Mouse (Mus musculus) hindbrain, embryonic 11.5 days (tissue): ENCODE data around the gene Armc6. TPM values are rescaled to one million over a fixed set of nuclear protein-coding genes. Genes with fewer than 3 reads are reported as not detected.

ENCODE experiments used
- ATAC-seq: fragments of 200-750 bp; cut with Nextera tagmentation; 2 replicates; pipeline ENCODE4 v1.8.0; 2017; ENCODE audit warnings: mild to moderate bottlenecking, moderate TSS enrichment, moderate library complexity; ENCODE audit not compliant: low FRiP score
- DNase-seq: peaks from one replicate; pipeline ENCODE4 v3.0.0-alpha.2; 2015; ENCODE audit warnings: low spot score
- H3K27ac ChIP-seq: fragments of 300-500 bp; sonication (generic); 2 replicates; pipeline ENCODE4 v1.5.1; 2014; ENCODE audit warnings: mild to moderate bottlenecking, low read depth, low read length
- H3K27me3 ChIP-seq: fragments of 300-500 bp; sonication (generic); 2 replicates; pipeline ENCODE4 v1.6.1; 2014; ENCODE audit warnings: mild to moderate bottlenecking, low read length, moderate library complexity, mixed read lengths; ENCODE audit not compliant: control insufficient read depth, insufficient read depth
- H3K36me3 ChIP-seq: fragments of 300-500 bp; sonication (generic); 2 replicates; pipeline ENCODE4 v1.6.1; 2014; ENCODE audit warnings: mild to moderate bottlenecking, low read length, moderate library complexity, mixed read lengths; ENCODE audit not compliant: control insufficient read depth, insufficient read depth
- H3K4me1 ChIP-seq: fragments of 300-500 bp; sonication (generic); replicated peaks from 2 replicates; pipeline ENCODE4 v1.6.1; 2014; ENCODE audit warnings: low read length, mixed read lengths; ENCODE audit not compliant: control insufficient read depth, insufficient read depth
- H3K4me2 ChIP-seq: fragments of 300-500 bp; sonication (generic); replicated peaks from 2 replicates; pipeline ENCODE4 v1.6.1; 2014; ENCODE audit warnings: mild to moderate bottlenecking, low read depth, low read length
- H3K4me3 ChIP-seq: fragments of 300-500 bp; sonication (generic); 2 replicates; pipeline ENCODE4 v1.5.1; 2014; ENCODE audit warnings: low read depth, low read length
- H3K9ac ChIP-seq: fragments of 300-500 bp; sonication (generic); 2 replicates; pipeline ENCODE4 v1.6.1; 2014; ENCODE audit warnings: low read depth, low read length
- H3K9me3 ChIP-seq: fragments of 300-500 bp; sonication (generic); 2 replicates; pipeline ENCODE4 v1.6.1; 2016; ENCODE audit warnings: low read length; ENCODE audit not compliant: control insufficient read depth
- WGBS: fragments of 180-500 bp; shearing (Covaris S2); extraction: QIAGEN DNeasy Blood & Tissue Kit; methylation state at CpG from one replicate; pipeline ENCODE4 v1.1.7; 2014; 5-methylcytosine and 5-hydroxymethylcytosine counted together
- polyA plus RNA-seq: library from polyadenylated mRNA; unstranded; fragments of >200 nt; fragmentation: Nextera tagmentation; extraction: Ambion mirVana; gene quantifications from 2 replicates; pipeline ENCODE4 v1.2.1, GENCODE M21; 2014

Gene Armc6
- polyA plus RNA-seq, 1 experiment from 2014 or later = 37.5 TPM

DNA sequence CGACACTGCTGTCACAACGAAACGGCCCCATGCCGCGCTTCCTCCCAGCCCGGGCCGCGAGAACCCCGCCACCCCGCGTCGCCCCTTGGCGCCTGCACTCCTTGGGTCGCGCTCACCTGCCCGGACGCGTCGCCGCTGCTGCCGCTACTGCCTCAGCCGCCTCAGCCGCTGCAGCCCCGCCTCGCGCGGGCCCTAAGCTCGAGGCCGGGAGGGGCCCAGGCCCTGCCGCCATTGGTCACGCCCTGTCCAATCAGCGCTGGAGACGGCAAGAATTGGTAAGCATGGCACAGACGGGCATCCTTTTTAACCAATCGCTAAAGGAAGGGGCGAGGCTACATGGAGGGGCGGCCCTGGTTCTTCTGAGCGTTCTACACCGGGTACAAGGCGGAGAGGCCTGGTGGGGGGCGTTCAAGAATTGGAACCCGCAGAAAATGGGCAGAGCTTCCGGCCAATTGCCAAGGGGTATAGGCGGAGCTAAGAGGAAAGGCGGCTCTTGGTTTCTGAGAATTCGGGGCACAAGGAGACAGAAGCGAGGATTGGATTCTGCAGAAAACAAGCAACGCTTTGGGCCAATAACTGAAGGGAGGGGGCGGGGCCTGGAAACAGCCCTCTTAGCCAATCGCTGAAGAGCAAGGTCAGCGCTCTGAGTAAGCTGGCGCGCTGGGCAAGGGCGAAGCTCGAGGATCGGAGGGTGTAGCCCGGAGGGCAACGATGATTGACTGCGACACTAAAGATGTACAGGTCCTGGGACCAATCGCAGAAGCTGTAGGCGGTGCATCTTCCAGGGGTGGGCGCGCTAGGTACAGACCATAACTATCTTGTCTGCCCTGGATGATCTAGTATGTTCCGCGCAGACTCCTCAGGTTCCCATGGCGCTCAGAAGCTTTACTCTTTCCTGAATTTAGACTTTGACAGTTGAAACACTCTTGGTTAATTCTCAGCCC is 21.9 kb downstream of the Armc6 start, which contains the start of gene Slc25a42:
Gene Slc25a42, minus strand, starts transcription at position 194 of the 944 bp plus-strand sequence.
- peak; percentile 96 for DNase-seq
- Histone ChIP-seq H3K9ac (peak within 1 kb of the TSS; percentile 58), H3K27ac (peak within 1 kb of the TSS; percentile 62; the same call in 1 of the 2 replicates), H3K4me1 (no peaks in the 10 kb centered on the region), H3K27me3 (0 out of 2 replicates have a peak, but pooled peaks cover 3% of the 10 kb centered on the region), H3K36me3 (no peaks in the 10 kb centered on the region), H3K4me2 (peak within 1 kb of the TSS; percentile 99), H3K4me3 (peak within 1 kb of the TSS; percentile 63), H3K9me3 (no peaks in the 10 kb centered on the region)
- under 1% methylated on average over 63 of the region's 66 CpGs for WGBS
- ATAC-seq = peak; percentile 99

DNA sequence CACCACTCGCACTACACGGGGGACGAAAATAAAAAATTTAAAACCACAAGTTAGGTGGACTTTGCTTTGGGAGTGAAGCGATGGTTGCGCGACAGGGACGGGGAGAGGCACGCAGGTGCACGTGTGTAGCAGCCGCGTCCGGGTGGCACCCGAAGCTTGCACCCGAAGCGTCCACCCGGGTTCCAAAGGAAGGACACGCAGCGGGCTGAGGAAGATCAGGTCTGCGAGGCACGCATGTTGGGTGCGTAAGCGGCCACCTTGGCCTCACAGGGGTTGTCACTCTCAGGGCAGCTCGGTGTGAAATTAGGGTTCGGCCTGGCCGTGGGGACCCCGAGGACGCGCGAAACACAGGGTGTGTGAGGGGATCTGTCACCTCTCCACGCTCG is 22.5 kb downstream of the Armc6 start:
- Histone ChIP-seq H3K27ac (0 out of 2 replicates have a peak overlapping the region, but pooled peaks have one; percentile 62), H3K27me3 (0 out of 2 replicates have a peak, but pooled peaks cover 3% of the 10 kb centered on the region), H3K4me1 (no peaks in the 10 kb centered on the region), H3K36me3 (no peaks in the 10 kb centered on the region), H3K4me2 (peak overlapping the region; percentile 99), H3K9ac (peak overlapping the region; percentile 58), H3K4me3 (peak overlapping the region; percentile 63), H3K9me3 (no peaks in the 10 kb centered on the region)
- ATAC-seq (no peak; the same call in 1 of the 2 replicates), DNase-seq (no peak)
- WGBS = 3% methylated on average over 31 of the region's 31 CpGs

DNA sequence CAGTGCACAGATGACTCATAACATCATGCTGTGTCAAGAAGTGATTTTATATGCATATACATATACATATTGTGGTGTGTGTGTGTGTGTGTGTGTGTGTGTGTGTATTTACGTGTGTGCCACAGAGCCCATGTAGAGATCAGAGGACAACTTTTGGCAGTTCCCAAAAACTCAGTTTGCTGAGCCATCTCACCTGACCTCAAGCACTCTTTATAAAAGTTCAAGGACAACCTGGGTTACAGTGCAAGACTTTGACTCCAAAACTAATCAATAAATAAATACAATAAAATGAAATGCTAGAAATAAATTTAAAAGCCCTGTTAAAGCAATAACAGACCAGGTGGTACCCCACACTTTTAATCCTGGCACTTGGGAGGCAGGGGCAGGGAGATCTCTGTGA is 23.0 kb downstream of the Armc6 start:
- 0 out of 2 replicates have a peak, but pooled peaks cover 3% of the 10 kb centered on the region for H3K27me3 ChIP-seq
- WGBS = 94% methylated on average over 1 of the region's 1 CpGs
- H3K36me3 ChIP-seq = no peaks in the 10 kb centered on the region
- no peak for ATAC-seq
- no peak for DNase-seq
- no peak overlapping the region for H3K27ac ChIP-seq
- no peaks in the 10 kb centered on the region for H3K4me1 ChIP-seq
- H3K9ac ChIP-seq = peak overlapping the region; percentile 58
- no peaks in the 10 kb centered on the region for H3K9me3 ChIP-seq
- peak overlapping the region; percentile 63 for H3K4me3 ChIP-seq
- H3K4me2 ChIP-seq = peak overlapping the region; percentile 99

DNA sequence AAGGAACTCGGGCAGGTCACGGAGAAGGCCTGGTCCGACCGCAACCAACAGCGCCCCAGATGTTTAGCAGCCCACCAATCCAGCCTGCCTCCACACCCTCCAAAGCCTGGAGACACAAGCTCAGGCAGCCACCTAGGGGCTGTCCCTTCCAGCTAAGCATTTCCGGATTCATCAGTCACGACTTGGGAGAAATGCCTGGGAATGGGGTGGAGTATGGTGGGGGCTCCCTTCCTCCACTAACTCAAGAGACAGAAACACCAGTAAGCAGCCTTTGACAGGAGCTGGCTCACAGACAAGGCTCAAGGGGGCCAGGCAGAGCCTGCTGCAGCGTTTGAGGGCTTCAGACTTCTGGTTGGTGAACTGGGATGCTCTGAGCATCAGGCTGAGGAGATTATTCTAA is 23.7 kb downstream of the Armc6 start:
- Histone ChIP-seq H3K4me3 (no peak overlapping the region), H3K36me3 (no peaks in the 10 kb centered on the region), H3K4me1 (no peaks in the 10 kb centered on the region), H3K9ac (no peak overlapping the region), H3K27me3 (0 out of 2 replicates have a peak, but pooled peaks cover 3% of the 10 kb centered on the region), H3K27ac (no peak overlapping the region), H3K9me3 (no peaks in the 10 kb centered on the region), H3K4me2 (no peak overlapping the region)
- 27% methylated on average over 8 of the region's 8 CpGs for WGBS
- DNase-seq (no peak), ATAC-seq (no peak)

DNA sequence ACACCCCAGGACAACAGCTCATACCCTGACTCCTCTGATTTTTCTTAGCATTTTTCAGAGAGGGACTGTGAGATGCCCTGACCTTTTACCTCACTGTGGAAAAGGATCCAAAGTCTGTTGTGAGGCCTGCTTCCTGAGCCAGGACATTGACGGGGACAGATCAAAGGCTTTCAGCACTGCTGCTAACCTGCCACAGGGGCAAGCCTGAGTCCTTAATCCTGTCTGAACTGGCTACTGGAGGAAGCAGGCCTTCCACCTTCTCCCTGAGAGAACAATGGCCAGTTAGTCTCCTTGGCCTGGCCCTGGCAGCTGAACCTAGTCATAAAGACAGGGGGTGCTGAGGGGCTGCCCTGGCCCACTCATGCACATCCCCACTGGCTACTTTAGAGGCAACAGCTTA is 26.1 kb downstream of the Armc6 start:
- Histone ChIP-seq H3K9me3 (no peaks in the 10 kb centered on the region), H3K36me3 (no peaks in the 10 kb centered on the region), H3K27ac (no peak overlapping the region), H3K4me1 (no peaks in the 10 kb centered on the region), H3K27me3 (0 out of 2 replicates have a peak, but pooled peaks cover 3% of the 10 kb centered on the region), H3K4me2 (no peak overlapping the region), H3K4me3 (no peak overlapping the region), H3K9ac (no peak overlapping the region)
- DNase-seq = no peak
- 55% methylated on average over 1 of the region's 1 CpGs for WGBS
- no peak for ATAC-seq

DNA sequence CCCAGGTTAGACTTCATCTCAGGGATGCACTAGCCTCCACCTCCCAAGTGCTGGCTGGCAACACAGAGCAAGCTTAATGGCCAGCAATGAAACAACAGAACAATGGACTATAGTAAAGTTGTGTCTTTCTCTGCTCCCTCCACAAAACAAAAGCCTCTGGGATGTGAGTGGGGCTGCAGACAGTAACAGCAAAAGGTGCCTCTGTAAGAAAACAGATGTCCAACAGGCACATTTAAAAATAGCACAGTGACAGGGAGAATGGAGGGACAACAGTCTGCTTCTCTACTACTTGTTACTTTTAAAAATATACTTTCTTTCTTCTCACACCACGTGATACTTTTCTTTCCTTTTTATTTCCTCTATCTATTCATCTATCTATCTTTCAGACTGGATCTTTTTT is 29.5 kb downstream of the Armc6 start:
- ATAC-seq (no peak), DNase-seq (no peak)
- H3K4me3 ChIP-seq = no peak overlapping the region
- H3K4me1 ChIP-seq = no peaks in the 10 kb centered on the region
- 58% methylated on average over 1 of the region's 1 CpGs for WGBS
- H3K4me2 ChIP-seq = no peak overlapping the region
- no peak overlapping the region for H3K9ac ChIP-seq
- H3K36me3 ChIP-seq = no peaks in the 10 kb centered on the region
- no peak overlapping the region for H3K27ac ChIP-seq
- no peaks in the 10 kb centered on the region for H3K9me3 ChIP-seq
- H3K27me3 ChIP-seq = no peaks in the 10 kb centered on the region

DNA sequence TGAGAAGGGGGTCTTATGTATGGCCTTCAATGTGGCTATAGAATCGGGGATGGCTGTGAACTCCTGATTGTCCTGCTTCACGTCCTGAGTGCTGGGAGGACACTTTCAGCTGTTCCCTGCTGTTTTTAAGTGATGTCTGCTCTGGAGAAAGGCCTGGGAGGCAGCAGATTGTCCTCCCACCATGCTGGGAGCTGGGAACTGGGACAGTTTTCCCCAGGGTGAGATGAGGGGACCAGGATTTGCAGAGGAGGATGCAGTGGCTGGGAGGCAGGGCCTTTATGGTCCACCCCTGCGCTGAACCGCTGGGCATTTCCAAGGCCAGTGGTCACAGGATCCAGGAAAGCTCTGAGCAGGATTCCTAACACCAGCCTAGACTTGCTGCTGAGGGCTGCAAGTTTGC is 31.2 kb downstream of the Armc6 start:
- H3K4me1 ChIP-seq = no peaks in the 10 kb centered on the region
- no peak overlapping the region for H3K4me3 ChIP-seq
- ATAC-seq (no peak), DNase-seq (no peak)
- H3K27ac ChIP-seq = no peak overlapping the region
- 72% methylated on average over 4 of the region's 4 CpGs for WGBS
- no peaks in the 10 kb centered on the region for H3K36me3 ChIP-seq
- H3K4me2 ChIP-seq = no peak overlapping the region
- no peaks in the 10 kb centered on the region for H3K9me3 ChIP-seq
- H3K27me3 ChIP-seq = no peaks in the 10 kb centered on the region
- H3K9ac ChIP-seq = no peak overlapping the region

DNA sequence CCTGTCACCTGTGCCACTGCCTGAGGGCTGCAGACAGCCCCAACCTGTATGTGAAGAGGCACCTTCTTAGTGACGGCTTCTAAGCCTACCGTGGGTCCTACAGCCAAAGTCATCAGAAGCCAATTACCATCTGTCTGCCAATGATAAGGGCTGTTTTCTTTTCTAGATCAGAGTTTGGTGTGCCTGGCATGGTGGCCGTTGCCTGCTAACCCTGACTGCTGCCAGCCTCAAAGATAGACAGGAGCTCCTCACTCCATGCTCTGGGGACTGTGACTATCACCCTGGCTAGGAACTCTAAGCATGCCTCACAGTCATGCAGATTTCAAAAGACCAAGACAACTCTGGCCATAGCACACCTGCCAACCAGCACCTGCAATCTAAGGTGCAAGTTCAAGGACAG is 32.8 kb downstream of the Armc6 start:
- no peaks in the 10 kb centered on the region for H3K27me3 ChIP-seq
- H3K4me1 ChIP-seq = no peaks in the 10 kb centered on the region
- no peaks in the 10 kb centered on the region for H3K9me3 ChIP-seq
- H3K4me3 ChIP-seq = no peak overlapping the region
- no peak overlapping the region for H3K9ac ChIP-seq
- WGBS = 78% methylated on average over 3 of the region's 3 CpGs
- no peak overlapping the region for H3K4me2 ChIP-seq
- H3K27ac ChIP-seq = no peak overlapping the region
- ATAC-seq (no peak), DNase-seq (no peak)
- no peaks in the 10 kb centered on the region for H3K36me3 ChIP-seq
